Mouse (Mus musculus) WW6 (cell line): ENCODE measurements at regions not wholly inside any gene's neighbourhood (a gene's known extent, or its start where the extent isn't known, plus 50 kb on each side); places are given as distances from the start of the nearest gene placed in this dataset.
A peak's percentile ranks its signal among the peaks of the same experiment; 100 is the strongest.

Source experiments
- DNase-seq: peaks from one replicate; pipeline ENCODE4 v3.0.0-alpha.2; 2013; ENCODE audit warnings: low read depth, low spot score

- no peak for DNase-seq
These were observed 87.5 kb upstream of the Haao start for GRCm38 (mm10) chr17:83935232-83935631.

GRCm38 (mm10) chr17:83933743-83934142, 86.0 kb upstream of the Haao start:
- no peak for DNase-seq

- DNase-seq: no peak
These were observed 82.6 kb upstream of the Haao start for GRCm38 (mm10) chr17:83930401-83930800.

- no peak for DNase-seq
These were observed 80.1 kb upstream of the Haao start for GRCm38 (mm10) chr17:83927749-83928387.

- no peak for DNase-seq
These were observed 76.6 kb upstream of the Haao start for GRCm38 (mm10) chr17:83924259-83924922.

GRCm38 (mm10) chr17:83920894-83921293, 73.1 kb upstream of the Haao start:
- DNase-seq: no peak

- no peak for DNase-seq
These were observed 72.5 kb upstream of the Haao start for GRCm38 (mm10) chr17:83920225-83920624.

GRCm38 (mm10) chr17:83918413-83919139, 70.8 kb upstream of the Haao start:
- no peak for DNase-seq

- DNase-seq: no peak
These were observed 70.0 kb upstream of the Haao start for GRCm38 (mm10) chr17:83917781-83918180.

- DNase-seq: no peak
These were observed 69.0 kb upstream of the Haao start for GRCm38 (mm10) chr17:83916684-83917166.

GRCm38 (mm10) chr17:83915034-83915433, 67.3 kb upstream of the Haao start:
- no peak for DNase-seq

GRCm38 (mm10) chr17:83914603-83915002, 66.8 kb upstream of the Haao start:
- DNase-seq: no peak

- DNase-seq: no peak
These were observed 66.1 kb upstream of the Haao start for GRCm38 (mm10) chr17:83913711-83914415.

GRCm38 (mm10) chr17:83912421-83912820, 64.7 kb upstream of the Haao start:
- DNase-seq: no peak

GRCm38 (mm10) chr17:83908811-83909210, 61.0 kb upstream of the Haao start:
- DNase-seq: no peak

- DNase-seq: no peak
These were observed 59.8 kb upstream of the Haao start for GRCm38 (mm10) chr17:83907538-83907937.

- no peak for DNase-seq
These were observed 59.2 kb upstream of the Haao start for GRCm38 (mm10) chr17:83906751-83907537.

- DNase-seq: peak; percentile 64
These were observed 55.7 kb upstream of the Haao start for GRCm38 (mm10) chr17:83903467-83903866.

- no peak for DNase-seq
These were observed 54.8 kb upstream of the Haao start for GRCm38 (mm10) chr17:83902523-83902922.

GRCm38 (mm10) chr17:83902091-83902490, 54.3 kb upstream of the Haao start:
- no peak for DNase-seq

- DNase-seq: no peak
These were observed 51.9 kb upstream of the Haao start for GRCm38 (mm10) chr17:83899588-83900152.
